Mouse (Mus musculus) hindbrain, embryonic 15.5 days (tissue): ENCODE data around the gene Adh5. TPM values are rescaled to one million over a fixed set of nuclear protein-coding genes. Genes with fewer than 3 reads are reported as not detected.

Experiments
- ATAC-seq: fragments of 200-750 bp; cut with Nextera tagmentation; 2 replicates; pipeline ENCODE4 v1.8.0; 2017; ENCODE audit warnings: low read depth, moderate number of reproducible peaks, moderate TSS enrichment; ENCODE audit not compliant: low FRiP score
- H3K27ac ChIP-seq: fragments of 300-500 bp; sonication (generic); replicated peaks from 2 replicates; pipeline ENCODE4 v1.5.1; 2015; ENCODE audit warnings: mild to moderate bottlenecking, inconsistent platforms
- H3K27me3 ChIP-seq: fragments of 300-500 bp; sonication (generic); 2 replicates; pipeline ENCODE4 v1.6.1; 2015; ENCODE audit warnings: control low read depth, inconsistent platforms
- H3K36me3 ChIP-seq: fragments of 300-500 bp; sonication (generic); 2 replicates; pipeline ENCODE4 v1.6.1; 2015; ENCODE audit warnings: control low read depth, inconsistent platforms
- H3K4me1 ChIP-seq: fragments of 300-500 bp; sonication (generic); replicated peaks from 2 replicates; pipeline ENCODE4 v1.6.1; 2015; ENCODE audit warnings: control low read depth, inconsistent platforms
- H3K4me2 ChIP-seq: fragments of 300-500 bp; sonication (generic); 2 replicates; pipeline ENCODE4 v1.6.1; 2015; ENCODE audit warnings: moderate library complexity, mild to moderate bottlenecking, inconsistent platforms
- H3K4me3 ChIP-seq: fragments of 300-500 bp; sonication (generic); 2 replicates; pipeline ENCODE4 v1.5.1; 2015; ENCODE audit warnings: mild to moderate bottlenecking, inconsistent platforms
- H3K9ac ChIP-seq: fragments of 300-500 bp; sonication (generic); 2 replicates; pipeline ENCODE4 v1.6.1; 2015; ENCODE audit warnings: inconsistent platforms
- H3K9me3 ChIP-seq: fragments of 300-500 bp; sonication (generic); 2 replicates; pipeline ENCODE4 v1.6.1; 2016; ENCODE audit warnings: control low read depth, inconsistent platforms
- WGBS: fragments of 180-500 bp; shearing (Covaris S2); methylation state at CpG from one replicate; pipeline ENCODE4 v1.1.7; 2015; 5-methylcytosine and 5-hydroxymethylcytosine counted together
- polyA plus RNA-seq: library from polyadenylated mRNA; unstranded; fragments of >200 nt; fragmentation: Nextera tagmentation; extraction: Ambion mirVana; gene quantifications from 2 replicates; pipeline ENCODE4 v1.2.1, GENCODE M21; 2015

Gene Adh5
- polyA plus RNA-seq, 1 experiment from 2014 or later = 186 TPM

DNA sequence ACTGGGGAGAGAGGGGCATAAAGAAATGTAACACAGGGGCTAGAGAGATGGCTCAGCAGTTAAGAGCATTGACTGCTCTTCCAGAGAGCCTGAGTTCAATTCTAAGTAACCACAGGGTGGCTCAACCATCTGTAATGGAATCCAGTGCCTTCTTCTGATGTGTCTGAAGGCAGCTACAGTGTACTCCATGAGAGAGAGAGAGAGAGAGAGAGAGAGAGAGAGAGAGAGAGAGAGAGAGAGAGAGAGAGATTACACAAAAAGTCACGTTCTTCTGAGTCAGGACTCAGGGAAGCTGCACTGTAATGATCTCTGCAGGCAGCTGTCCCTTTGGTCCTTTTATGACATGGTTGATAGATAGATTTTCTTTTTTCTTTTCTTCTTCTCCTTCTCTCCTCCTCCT is 51.7 kb downstream of the Adh5 start:
- no peak overlapping the region for H3K4me3 ChIP-seq
- H3K36me3 ChIP-seq = no peaks in the 10 kb centered on the region
- no peaks in the 10 kb centered on the region for H3K27me3 ChIP-seq
- ATAC-seq = no peak
- H3K9ac ChIP-seq = no peak overlapping the region
- no peaks in the 10 kb centered on the region for H3K4me1 ChIP-seq
- H3K27ac ChIP-seq = no peak overlapping the region
- 33% methylated on average over 1 of the region's 1 CpGs for WGBS
- no peaks in the 10 kb centered on the region for H3K9me3 ChIP-seq
- no peak overlapping the region for H3K4me2 ChIP-seq

DNA sequence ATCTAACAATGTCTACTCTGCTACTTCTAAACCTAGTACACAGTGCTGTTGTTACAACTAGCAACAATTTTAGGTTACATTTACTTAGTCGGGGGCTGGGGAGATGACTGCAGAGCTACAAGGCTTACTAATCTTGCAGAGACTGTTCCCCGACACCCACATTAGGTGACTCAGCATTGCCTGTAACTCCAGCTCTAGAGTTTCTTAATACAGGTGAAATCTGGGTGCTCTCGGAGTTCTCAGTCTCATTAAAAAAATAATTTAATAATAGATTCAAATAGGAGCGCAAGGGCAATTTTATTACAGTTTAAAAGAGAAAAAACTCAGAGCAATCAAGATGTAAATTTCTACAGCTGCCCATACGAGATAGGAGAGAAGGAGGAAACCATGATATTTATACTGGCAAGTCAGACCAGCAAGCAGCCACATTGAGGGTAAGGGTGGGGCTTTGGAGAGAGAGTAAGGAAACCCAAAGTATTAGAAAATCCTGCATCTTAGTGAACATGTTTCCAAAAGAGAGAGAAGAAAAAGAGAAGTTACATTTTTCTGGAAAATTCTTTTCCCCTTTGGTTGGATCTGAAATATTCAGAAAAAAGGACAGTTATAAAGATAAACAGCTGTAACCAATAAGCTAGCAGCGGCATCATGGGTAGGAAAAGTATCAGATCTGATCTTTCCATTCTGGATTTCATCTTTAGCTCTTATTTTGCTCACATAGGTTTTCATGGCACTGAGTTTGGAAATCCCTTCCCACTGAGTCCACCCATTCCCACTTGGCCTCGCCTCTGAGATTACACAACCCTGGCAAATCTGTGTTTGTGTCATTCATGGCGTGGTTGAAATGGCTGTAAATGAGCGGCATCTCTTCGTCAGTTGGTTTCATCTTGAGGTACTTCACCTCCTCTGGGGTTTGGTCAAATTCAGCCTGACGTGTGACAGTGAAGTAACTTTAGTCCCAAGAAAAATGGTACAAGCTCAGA is 52.6 kb downstream of the Adh5 start:
- H3K27me3 ChIP-seq = no peaks in the 10 kb centered on the region
- no peak overlapping the region for H3K4me2 ChIP-seq
- H3K4me1 ChIP-seq = peaks cover 7% of the 10 kb centered on the region
- H3K9me3 ChIP-seq = no peaks in the 10 kb centered on the region
- WGBS = 88% methylated on average over 11 of the region's 11 CpGs
- ATAC-seq = no peak
- H3K4me3 ChIP-seq = no peak overlapping the region
- H3K36me3 ChIP-seq = no peaks in the 10 kb centered on the region
- H3K9ac ChIP-seq = no peak overlapping the region
- H3K27ac ChIP-seq = no peak overlapping the region

DNA sequence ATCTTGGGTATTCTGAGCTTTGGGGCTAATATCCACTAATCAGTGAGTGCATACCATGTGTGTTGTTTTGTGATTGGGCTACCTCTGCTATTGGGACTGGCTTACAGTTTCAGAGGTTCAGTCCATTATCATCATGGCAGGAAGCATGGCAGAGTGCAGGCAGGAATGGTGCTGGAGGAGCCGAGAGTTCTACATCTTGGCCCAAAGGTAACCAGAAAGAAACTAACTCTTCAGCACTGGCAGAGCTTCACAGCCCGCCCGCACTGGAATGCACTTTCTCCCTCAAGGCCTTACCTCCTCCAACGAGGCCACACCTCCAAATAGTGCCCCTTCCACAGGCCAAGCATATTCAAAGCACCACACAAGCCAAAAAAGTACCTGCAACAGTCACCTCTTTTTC is 55.8 kb downstream of the Adh5 start:
- H3K27ac ChIP-seq = no peak overlapping the region
- 72% methylated on average over 4 of the region's 4 CpGs for WGBS
- H3K9me3 ChIP-seq = no peaks in the 10 kb centered on the region
- no peak overlapping the region for H3K4me3 ChIP-seq
- H3K4me2 ChIP-seq = no peak overlapping the region
- H3K36me3 ChIP-seq = no peaks in the 10 kb centered on the region
- H3K9ac ChIP-seq = no peak overlapping the region
- no peak for ATAC-seq
- peaks cover 7% of the 10 kb centered on the region for H3K4me1 ChIP-seq
- no peaks in the 10 kb centered on the region for H3K27me3 ChIP-seq

DNA sequence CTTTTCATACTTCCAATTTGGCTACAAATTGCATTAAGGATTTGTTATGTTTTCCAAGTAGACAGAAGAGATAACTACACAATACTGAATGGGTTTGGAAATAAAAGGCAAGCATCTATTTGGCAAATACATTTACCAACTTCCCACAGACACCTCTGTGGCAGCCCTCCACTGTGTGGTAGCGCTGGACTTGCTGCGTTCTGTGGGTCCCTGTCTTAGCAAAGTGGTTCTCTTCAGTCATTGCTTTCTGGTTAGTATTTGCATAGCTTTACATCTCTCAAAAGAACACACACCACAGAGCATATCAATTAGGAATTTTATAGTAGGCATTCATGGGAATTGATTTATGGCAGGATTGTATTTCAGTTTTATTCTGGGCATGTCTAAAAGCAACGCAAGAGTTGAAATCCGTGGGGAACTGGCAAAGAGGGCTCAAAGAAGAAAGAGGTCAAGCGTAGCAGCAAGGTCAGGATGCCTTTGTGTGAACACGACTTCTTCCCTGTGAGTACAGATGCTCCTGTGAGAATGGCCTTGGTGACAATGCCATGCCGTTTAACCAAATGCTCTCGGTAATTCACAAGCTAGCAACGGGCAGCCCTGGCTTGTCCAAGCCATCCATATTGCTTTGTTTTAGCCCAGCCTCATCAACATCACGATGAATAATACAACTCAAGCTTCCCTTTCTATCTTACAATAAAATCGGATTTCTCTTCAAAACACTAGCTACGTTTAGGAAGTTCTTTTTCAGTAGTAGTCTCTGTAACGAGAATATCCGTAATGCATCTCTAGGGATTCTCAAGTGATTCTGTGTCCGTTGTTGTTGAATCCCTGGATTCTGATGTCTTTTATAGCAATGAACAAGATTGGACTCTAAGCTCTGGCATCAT is 57.2 kb downstream of the Adh5 start:
- Histone ChIP-seq H3K9ac (no peak overlapping the region), H3K27ac (no peak overlapping the region), H3K4me3 (no peak overlapping the region), H3K27me3 (no peaks in the 10 kb centered on the region), H3K4me1 (peaks cover 7% of the 10 kb centered on the region), H3K36me3 (no peaks in the 10 kb centered on the region), H3K9me3 (no peaks in the 10 kb centered on the region), H3K4me2 (peak overlapping the region; percentile 18)
- 15% methylated on average over 15 of the region's 15 CpGs for WGBS
- ATAC-seq = no peak

DNA sequence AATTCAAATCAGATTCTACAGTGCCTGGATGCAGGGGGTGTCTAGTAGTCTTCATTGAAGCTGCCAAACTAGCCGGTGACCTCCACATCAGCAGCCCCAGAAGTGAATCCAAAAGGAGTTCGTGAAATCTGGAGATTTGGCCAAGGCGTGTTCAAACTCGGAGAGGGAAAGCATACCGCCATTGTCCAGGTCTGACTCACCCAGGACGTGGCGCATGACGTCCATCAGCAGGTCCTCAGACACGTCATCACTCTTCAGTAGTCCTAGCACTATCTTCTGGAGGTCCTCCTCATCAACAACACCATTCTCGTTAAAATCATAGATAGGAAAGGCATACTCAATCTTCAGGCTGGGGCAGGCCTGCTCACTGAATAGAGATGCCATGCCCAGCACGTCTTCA is 60.9 kb downstream of the Adh5 start:
- H3K27me3 ChIP-seq = no peaks in the 10 kb centered on the region
- peaks cover 7% of the 10 kb centered on the region for H3K4me1 ChIP-seq
- H3K36me3 ChIP-seq = no peaks in the 10 kb centered on the region
- no peak overlapping the region for H3K4me2 ChIP-seq
- no peak overlapping the region for H3K4me3 ChIP-seq
- WGBS = 90% methylated on average over 11 of the region's 11 CpGs
- ATAC-seq = no peak
- no peak overlapping the region for H3K27ac ChIP-seq
- H3K9ac ChIP-seq = no peak overlapping the region
- H3K9me3 ChIP-seq = no peaks in the 10 kb centered on the region

Other genes starting within 250 kb of the Adh5 start
- gene 4930579F01Rik, start 249.3 kb upstream of the Adh5 start, polyA plus RNA-seq = 0.09 TPM in 1 of 2 replicates, not detected in the other
- 0.46 and 0.62 TPM in 2 replicates for gene Adh7, start 225.3 kb upstream of the Adh5 start, polyA plus RNA-seq
- gene Adh1, start 182.1 kb upstream of the Adh5 start, polyA plus RNA-seq = 0.92 and 1.3 TPM in 2 replicates
- gene Adh6a, start 129.8 kb upstream of the Adh5 start, polyA plus RNA-seq = not detected in 2 replicates
- gene Adh6b, start 101.3 kb upstream of the Adh5 start, polyA plus RNA-seq = 0.33 TPM in 1 of 2 replicates, not detected in the other
- not detected in 2 replicates for gene Adh4, start 27.6 kb upstream of the Adh5 start, polyA plus RNA-seq
- gene Metap1, start 46.4 kb downstream of the Adh5 start, polyA plus RNA-seq = 44.8 and 46.2 TPM in 2 replicates
- 351 and 363 TPM in 2 replicates for gene Eif4e, start 83.1 kb downstream of the Adh5 start, polyA plus RNA-seq